Mouse (Mus musculus) C2C12 (cell line): Measurements from ENCODE around the gene Ckm. TPM values are rescaled to one million over a fixed set of nuclear protein-coding genes. Genes with fewer than 3 reads are reported as not detected.
A peak's percentile ranks its signal among the peaks of the same experiment; 100 is the strongest.

ENCODE experiments used
- H3K27me3 ChIP-seq: one replicate; pipeline ENCODE4 v1.6.1; 2011; ENCODE audit not compliant: control insufficient read depth, insufficient read depth, insufficient read length
- H3K36me3 ChIP-seq: one replicate; pipeline ENCODE4 v1.6.1; 2011; ENCODE audit not compliant: control insufficient read depth, insufficient read depth
- H3K4me3 ChIP-seq: one replicate; pipeline ENCODE4 v1.5.1; 2011; ENCODE audit warnings: mild to moderate bottlenecking, control low read depth; ENCODE audit not compliant: poor library complexity, insufficient read depth, severe bottlenecking
- H3K79me2 ChIP-seq: one replicate; pipeline ENCODE4 v1.6.1; 2011; ENCODE audit not compliant: control insufficient read depth, insufficient read depth
- H3K79me3 ChIP-seq: one replicate; pipeline ENCODE4 v1.6.1; 2011; ENCODE audit warnings: low read depth, control low read depth
- H3ac ChIP-seq: one replicate; pipeline ENCODE3; 2011; ENCODE audit warnings: low read depth; ENCODE audit not compliant: control insufficient read depth, insufficient read length
- CEBPB ChIP-seq: IDR thresholded peaks from one replicate; pipeline ENCODE4 v1.6.1; 2011; ENCODE audit warnings: low read depth, mild to moderate bottlenecking, control low read depth, moderate library complexity
- CTCF ChIP-seq: IDR thresholded peaks from one replicate; pipeline ENCODE4 v1.5.1; 2011; ENCODE audit not compliant: control insufficient read depth, insufficient read depth, insufficient read length
- FOSL1 ChIP-seq: IDR thresholded peaks from one replicate; pipeline ENCODE4 v1.8.0; 2011; ENCODE audit warnings: mild to moderate bottlenecking, low read length; ENCODE audit not compliant: poor library complexity, insufficient read depth, severe bottlenecking
- MAX ChIP-seq: IDR thresholded peaks from one replicate; pipeline ENCODE4 v1.6.1; 2011; ENCODE audit warnings: mild to moderate bottlenecking, control low read depth
- MYOD1 ChIP-seq: IDR thresholded peaks from one replicate; pipeline ENCODE4 v1.6.1; 2011; ENCODE audit warnings: low read depth; ENCODE audit not compliant: control insufficient read depth, insufficient read length
- MYOG ChIP-seq: IDR thresholded peaks from one replicate; pipeline ENCODE4 v1.6.1; 2011; ENCODE audit not compliant: control insufficient read depth, insufficient read length; ENCODE audit errors: extremely low read depth
- USF1 ChIP-seq: IDR thresholded peaks from one replicate; pipeline ENCODE4 v1.6.1; 2011; ENCODE audit warnings: low read depth, mild to moderate bottlenecking, control low read depth, moderate library complexity
- polyA plus RNA-seq: library from polyadenylated mRNA; unstranded; fragments of >200 nt; fragmentation: generic; extraction: Trizol; gene quantifications from one replicate; pipeline ENCODE4 v1.2.1, GENCODE M21; 2012; ENCODE audit warnings: missing spikeins

Ckm gene
- polyA plus RNA-seq, 1 experiment, result 1.9 TPM

- peaks cover 15% of the 10 kb centered on the region for H3K79me3 ChIP-seq
- TF ChIP-seq FOSL1, result peak; percentile 9
- no peak for TF ChIP-seq USF1
- TF ChIP-seq MAX, result peak; percentile 74
- peaks cover 48% of the 10 kb centered on the region for H3K79me2 ChIP-seq
- peak overlapping the region; percentile 61 for H3K4me3 ChIP-seq
- H3K27me3 ChIP-seq, result no peaks in the 10 kb centered on the region
- peaks cover 7% of the 10 kb centered on the region for H3K36me3 ChIP-seq
- H3ac ChIP-seq, result peak overlapping the region; percentile 49
Observed at GRCm38 (mm10) chr7:19359892-19360641, 44.5 kb upstream of the Ckm start.

GRCm38 (mm10) chr7:19360944-19361343 is 43.6 kb upstream of the Ckm start:
- peak overlapping the region; percentile 61 for H3K4me3 ChIP-seq
- H3K79me2 ChIP-seq, result peaks cover 54% of the 10 kb centered on the region
- no peaks in the 10 kb centered on the region for H3K27me3 ChIP-seq
- peaks cover 5% of the 10 kb centered on the region for H3K36me3 ChIP-seq
- H3ac ChIP-seq, result peak overlapping the region; percentile 27
- TF ChIP-seq CEBPB, result no peak
- peaks cover 15% of the 10 kb centered on the region for H3K79me3 ChIP-seq

GRCm38 (mm10) chr7:19361720-19362119 is 42.9 kb upstream of the Ckm start:
- Histone ChIP-seq H3K36me3 (no peaks in the 10 kb centered on the region), H3K79me3 (peaks cover 15% of the 10 kb centered on the region), H3K4me3 (peak overlapping the region; percentile 61), H3K79me2 (peaks cover 47% of the 10 kb centered on the region), H3K27me3 (no peaks in the 10 kb centered on the region), H3ac (peak overlapping the region; percentile 0)
- TF ChIP-seq USF1 (no peak), MAX (no peak), CTCF (peak; percentile 81)

GRCm38 (mm10) chr7:19362276-19362675 is 42.3 kb upstream of the Ckm start:
- peaks cover 11% of the 10 kb centered on the region for H3K79me3 ChIP-seq
- no peak for TF ChIP-seq MYOG
- no peak for TF ChIP-seq CEBPB
- TF ChIP-seq MAX, result no peak
- no peak for TF ChIP-seq CTCF
- no peak for TF ChIP-seq USF1
- TF ChIP-seq MYOD1, result no peak
- H3K27me3 ChIP-seq, result no peaks in the 10 kb centered on the region
- H3K36me3 ChIP-seq, result no peaks in the 10 kb centered on the region
- no peak overlapping the region for H3ac ChIP-seq
- no peak overlapping the region for H3K4me3 ChIP-seq
- H3K79me2 ChIP-seq, result peaks cover 41% of the 10 kb centered on the region

GRCm38 (mm10) chr7:19363881-19364280 is 40.7 kb upstream of the Ckm start:
- no peak overlapping the region for H3K4me3 ChIP-seq
- H3K36me3 ChIP-seq, result no peaks in the 10 kb centered on the region
- no peaks in the 10 kb centered on the region for H3K27me3 ChIP-seq
- no peak overlapping the region for H3ac ChIP-seq
- no peak for TF ChIP-seq MYOG
- peak; percentile 84 for TF ChIP-seq CTCF
- TF ChIP-seq FOSL1, result no peak
- TF ChIP-seq MYOD1, result peak; percentile 18
- TF ChIP-seq MAX, result no peak
- H3K79me3 ChIP-seq, result peaks cover 1% of the 10 kb centered on the region
- H3K79me2 ChIP-seq, result peaks cover 25% of the 10 kb centered on the region

GRCm38 (mm10) chr7:19365376-19365775 is 39.2 kb upstream of the Ckm start:
- Histone ChIP-seq H3K79me3 (no peaks in the 10 kb centered on the region), H3K79me2 (peaks cover 21% of the 10 kb centered on the region), H3ac (no peak overlapping the region), H3K36me3 (no peaks in the 10 kb centered on the region), H3K27me3 (no peaks in the 10 kb centered on the region), H3K4me3 (no peak overlapping the region)
- TF ChIP-seq FOSL1, result no peak
- TF ChIP-seq MYOD1, result no peak
- no peak for TF ChIP-seq USF1
- no peak for TF ChIP-seq CEBPB
- TF ChIP-seq MYOG, result no peak
- TF ChIP-seq CTCF, result no peak
- no peak for TF ChIP-seq MAX
